In the genomic region with DNA sequence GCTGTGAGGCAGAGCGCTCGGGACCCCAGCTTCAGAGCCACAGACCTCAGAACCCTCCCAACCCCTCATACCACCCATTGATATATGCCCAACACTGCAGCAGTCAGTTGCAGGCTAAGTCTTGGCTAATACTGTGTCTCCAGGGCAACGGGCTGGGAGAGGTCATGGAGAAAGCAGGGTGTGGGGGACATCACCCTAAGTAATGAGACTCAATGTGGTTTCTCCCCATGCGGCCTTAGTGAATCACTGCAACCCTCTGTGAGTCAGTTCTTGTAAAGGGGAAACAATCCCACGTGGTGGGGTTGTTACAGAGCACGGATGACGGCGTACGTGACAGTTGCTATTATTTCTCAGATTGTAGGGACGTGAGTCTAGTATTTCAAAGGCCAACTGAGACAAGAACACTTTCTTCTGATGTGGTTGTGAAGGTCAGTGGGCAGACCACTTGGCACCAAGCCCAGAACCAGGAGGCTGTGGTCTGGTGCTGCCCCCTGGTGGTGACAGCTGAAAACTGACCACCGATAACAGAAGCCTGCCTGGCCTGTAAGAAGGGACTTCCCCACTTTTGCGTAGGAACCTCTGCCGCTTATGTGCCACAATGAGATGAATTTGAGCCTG, we compare ENCODE assay signal across 8 mouse cellular contexts. TPM values are rescaled to one million over a fixed set of nuclear protein-coding genes. Genes with fewer than 3 reads are reported as not detected.
DNase-seq lines count a peak whose midpoint lies in the region; ATAC-seq and TF ChIP-seq lines count a peak whose summit lies in the region.

No protein-coding gene starts in this region.

- no peaks in the 10 kb centered on the region for H3K9me3 ChIP-seq in heart, embryonic 16.5 days (replicated peaks; ENCODE audit: control insufficient read depth, low read length)
- no peaks in the 10 kb centered on the region for H3K9me3 ChIP-seq in neural tube, embryonic 15.5 days (replicated peaks)

- H3K4me1 ChIP-seq in heart, embryonic 16.5 days (ENCODE audit: control insufficient read depth, insufficient read depth, low read length): peaks cover 12% of the 10 kb centered on the region
- H3K4me1 ChIP-seq in lung, adult 2 months (ENCODE audit: control insufficient read depth, insufficient read depth, low read length): no peaks in the 10 kb centered on the region
- H3K4me1 ChIP-seq in neural tube, embryonic 15.5 days: peaks cover 4% of the 10 kb centered on the region; the same call in 1 of the 2 replicates

- no peak for TF ChIP-seq POLR2A in lung, adult 2 months (IDR thresholded peaks at IDR 0.05; ENCODE audit: borderline replicate concordance, extremely low read depth, low read depth, low read length)

- peaks cover 36% of the 10 kb centered on the region for H3K36me3 ChIP-seq in heart, embryonic 16.5 days (ENCODE audit: control insufficient read depth, insufficient read depth)
- H3K36me3 ChIP-seq in neural tube, embryonic 15.5 days: no peaks in the 10 kb centered on the region; the same call in 1 of the 2 replicates

- H3K27ac ChIP-seq in heart, embryonic 16.5 days (ENCODE audit: low read length): peak overlapping the region; percentile 34
- H3K27ac ChIP-seq in neural tube, embryonic 15.5 days (replicated peaks): no peak overlapping the region

- peak; percentile 64 to 74 for DNase-seq in CD8-positive naive resting alpha-beta T cell, adult 2 months (ENCODE audit: low read depth in 2 of 2, low spot score in 2 of 2)
- DNase-seq in brain, adult 2 months (ENCODE audit: low read depth, low spot score): peak; percentile 84
- peak; percentile 84 to 90 for DNase-seq in kidney, postnatal 25 days
- DNase-seq in lung, adult 2 months: peak; percentile 77
- peak; percentile 95 for DNase-seq in testis, postnatal 10 days (ENCODE audit: low spot score)

- peak; percentile 81 for TF ChIP-seq CTCF in lung, adult 2 months (IDR thresholded peaks at IDR 0.05; ENCODE audit: insufficient read depth, low read length)

- 25% methylated on average over 13 of the region's 13 CpGs for WGBS in heart, embryonic 16.5 days
- whole genome bisulfite sequencing in lung, adult 2 months: 42% methylated on average over 13 of the region's 13 CpGs
- WGBS in neural tube, embryonic 15.5 days: 38% methylated on average over 13 of the region's 13 CpGs

- no peaks in the 10 kb centered on the region for H3K27me3 ChIP-seq in heart, embryonic 16.5 days (ENCODE audit: control insufficient read depth, insufficient read depth, low read length)
- H3K27me3 ChIP-seq in neural tube, embryonic 15.5 days (replicated peaks): no peaks in the 10 kb centered on the region

- H3K4me2 ChIP-seq in heart, embryonic 16.5 days (ENCODE audit: low read depth, low read length): no peak overlapping the region
- no peak overlapping the region for H3K4me2 ChIP-seq in neural tube, embryonic 15.5 days

- no peak overlapping the region for H3K4me3 ChIP-seq in heart, embryonic 16.5 days (ENCODE audit: low read length)
- H3K4me3 ChIP-seq in lung, adult 2 months (replicated peaks; ENCODE audit: extremely low read depth, low read depth, low read length): no peak overlapping the region
- H3K4me3 ChIP-seq in neural tube, embryonic 15.5 days (replicated peaks): no peak overlapping the region

- peak overlapping the region; percentile 34; the same call in 1 of the 2 replicates for H3K9ac ChIP-seq in heart, embryonic 16.5 days (ENCODE audit: low read length)
- no peak overlapping the region for H3K9ac ChIP-seq in neural tube, embryonic 15.5 days (replicated peaks)

- ATAC-seq in erythroid progenitor cell, adult 5-6 weeks (replicated peaks; ENCODE audit: low FRiP score, poor library complexity, severe bottlenecking): peak; percentile 64
- ATAC-seq in heart, embryonic 16.5 days (replicated peaks; ENCODE audit: extremely low read depth, insufficient read depth, low FRiP score): peak; percentile 65
- ATAC-seq in neural tube, embryonic 15.5 days (ENCODE audit: low FRiP score): 0 out of 2 replicates have a peak, but pooled peaks have one; percentile 26

RNA-seq across cellular contexts. Expression of a gene that starts 10.3 kb away (rescaled TPM):
- 3.2 and 17.6 TPM in 2 replicates for total RNA-seq in erythroid progenitor cell, adult 5-6 weeks (2015; ENCODE audit: low replicate concordance)
- 2.2 and 3.4 TPM in 2 replicates for total RNA-seq in erythroid progenitor cell, adult 5-6 weeks (2017; ENCODE audit: low replicate concordance)
- polyA plus RNA-seq in heart, embryonic 16.5 days (2015; fragmentation: Nextera tagmentation; extraction: Ambion mirVana): 143 and 144 TPM in 2 replicates
- polyA plus RNA-seq in lung, adult 2 months (2012; rRNA removed): 142 and 178 TPM in 2 replicates
- 44.6 and 45.5 TPM in 2 replicates for polyA plus RNA-seq in neural tube, embryonic 15.5 days (2015; fragmentation: Nextera tagmentation; extraction: Ambion mirVana)

RNA-seq across cellular contexts. Expression of a gene that starts 18.2 kb away (rescaled TPM):
- total RNA-seq in erythroid progenitor cell, adult 5-6 weeks (2015; ENCODE audit: low replicate concordance): 27.2 and 40.7 TPM in 2 replicates
- 0.76 and 4.6 TPM in 2 replicates for total RNA-seq in erythroid progenitor cell, adult 5-6 weeks (2017; ENCODE audit: low replicate concordance)
- polyA plus RNA-seq in heart, embryonic 16.5 days (2015; fragmentation: Nextera tagmentation; extraction: Ambion mirVana): 78.8 and 84.5 TPM in 2 replicates
- 161 and 222 TPM in 2 replicates for polyA plus RNA-seq in lung, adult 2 months (2012; rRNA removed)
- polyA plus RNA-seq in neural tube, embryonic 15.5 days (2015; fragmentation: Nextera tagmentation; extraction: Ambion mirVana): 37.4 and 38.9 TPM in 2 replicates

RNA-seq across cellular contexts. Expression of a gene that starts 43.0 kb away (rescaled TPM):
- total RNA-seq in erythroid progenitor cell, adult 5-6 weeks (2015; ENCODE audit: low replicate concordance): 0.84 and 1.4 TPM in 2 replicates
- 2.7 and 3.9 TPM in 2 replicates for total RNA-seq in erythroid progenitor cell, adult 5-6 weeks (2017; ENCODE audit: low replicate concordance)
- polyA plus RNA-seq in heart, embryonic 16.5 days (2015; fragmentation: Nextera tagmentation; extraction: Ambion mirVana): 1.4 and 1.8 TPM in 2 replicates
- polyA plus RNA-seq in lung, adult 2 months (2012; rRNA removed): 7.1 and 7.9 TPM in 2 replicates
- polyA plus RNA-seq in neural tube, embryonic 15.5 days (2015; fragmentation: Nextera tagmentation; extraction: Ambion mirVana): 0.95 and 2.1 TPM in 2 replicates

RNA-seq across cellular contexts. Expression of a gene that starts 57.7 kb away (rescaled TPM):
- total RNA-seq in erythroid progenitor cell, adult 5-6 weeks (2015; ENCODE audit: low replicate concordance): not detected in 2 replicates
- total RNA-seq in erythroid progenitor cell, adult 5-6 weeks (2017; ENCODE audit: low replicate concordance): not detected in 2 replicates
- 1.8 and 1.9 TPM in 2 replicates for polyA plus RNA-seq in heart, embryonic 16.5 days (2015; fragmentation: Nextera tagmentation; extraction: Ambion mirVana)
- 1.5 and 4.2 TPM in 2 replicates for polyA plus RNA-seq in lung, adult 2 months (2012; rRNA removed)
- polyA plus RNA-seq in neural tube, embryonic 15.5 days (2015; fragmentation: Nextera tagmentation; extraction: Ambion mirVana): 16.0 and 19.0 TPM in 2 replicates
